Mouse (Mus musculus) hematopoietic stem cell, adult 5-6 weeks (primary cell): ENCODE results near the gene Olfr970. TPM values are rescaled to one million over a fixed set of nuclear protein-coding genes. Genes with fewer than 3 reads are reported as not detected.
"Not testable (repeated sequence)": the region's sequence is repeated elsewhere in the genome, so short reads cannot be mapped to it uniquely, and the experiment has no call there.

ENCODE experiments used
- ATAC-seq, 2 experiments: fragments of 125-278 bp in 1 of 2; replicated peaks in 1 of 2; 2 replicates each; pipeline ENCODE4 v1.8.0; 2016 to 2017; ENCODE audit warnings: inconsistent platforms in 2 of 2, mild to moderate bottlenecking in 2 of 2, moderate number of reproducible peaks in 2 of 2, low read depth in 1 of 2, moderate TSS enrichment in 1 of 2; ENCODE audit not compliant: low FRiP score in 2 of 2, poor library complexity in 2 of 2, severe bottlenecking in 2 of 2, insufficient read depth in 1 of 2, low TSS enrichment in 1 of 2
- total RNA-seq: library from RNA; stranded (forward); fragments of 172-1452, 232-1000 nt; gene quantifications from 2 replicates; pipeline ENCODE4 v1.2.3, GENCODE M21; 2017

Olfr970 gene
- total RNA-seq, result not detected in 2 replicates

GRCm38 (mm10) chr9:39808560-39808959 lies at the start of gene Olfr970:
Gene Olfr970 (plus strand): TSS chr9:39808860.
- ATAC-seq, result no peak

- no peak for ATAC-seq
These were observed 25.5 kb upstream of the Olfr970 start, which contains the start of gene Olfr968 for GRCm38 (mm10) chr9:39783153-39783552. Gene Olfr968 (minus strand): TSS chr9:39783253.

GRCm38 (mm10) chr9:39790558-39790957 lies 18.1 kb upstream of the Olfr970 start, which contains the start of gene Olfr969:
Gene Olfr969 (plus strand): TSS chr9:39790945.
- ATAC-seq, result no peak

- not testable (repeated sequence) for ATAC-seq
These were observed 27.9 kb downstream of the Olfr970 start, which contains the start of gene Olfr971 for GRCm38 (mm10) chr9:39836576-39836975. Gene Olfr971 (plus strand): TSS chr9:39836876.

- ATAC-seq, result no peak
These were observed 57.5 kb downstream of the Olfr970 start, which contains the start of gene Olfr972 for GRCm38 (mm10) chr9:39866122-39866521. Gene Olfr972 (plus strand): TSS chr9:39866422.

Other genes with a start within 250 kb of the Olfr970 start
- gene Olfr959, start 233.3 kb upstream of the Olfr970 start, total RNA-seq, result not detected in 2 replicates
- gene AW551984, start 204.5 kb upstream of the Olfr970 start, total RNA-seq, result not detected in 2 replicates
- not detected in 2 replicates for gene Olfr148, start 198.2 kb upstream of the Olfr970 start, total RNA-seq
- not detected in 2 replicates for gene Olfr960, start 187.5 kb upstream of the Olfr970 start, total RNA-seq
- not detected in 2 replicates for gene Olfr961, start 163.8 kb upstream of the Olfr970 start, total RNA-seq
- gene Olfr963, start 141.7 kb upstream of the Olfr970 start, total RNA-seq, result not detected in 2 replicates
- not detected in 2 replicates for gene Olfr149, start 101.7 kb upstream of the Olfr970 start, total RNA-seq
- not detected in 2 replicates for gene Olfr965, start 97.5 kb upstream of the Olfr970 start, total RNA-seq
- gene Olfr150, start 77.9 kb upstream of the Olfr970 start, total RNA-seq, result not detected in 2 replicates
- gene Olfr967, start 62.6 kb upstream of the Olfr970 start, total RNA-seq, result not detected in 2 replicates
- gene Olfr968, start 25.6 kb upstream of the Olfr970 start, total RNA-seq, result not detected in 2 replicates
- gene Olfr969, start 17.9 kb upstream of the Olfr970 start, total RNA-seq, result not detected in 2 replicates
- gene Olfr971, start 28.0 kb downstream of the Olfr970 start, total RNA-seq, result not detected in 2 replicates
- gene Olfr972, start 57.6 kb downstream of the Olfr970 start, total RNA-seq, result not detected in 2 replicates
- gene Olfr229, start 98.5 kb downstream of the Olfr970 start, total RNA-seq, result not detected in 2 replicates
- gene Olfr974, start 128.6 kb downstream of the Olfr970 start, total RNA-seq, result not detected in 2 replicates
- gene Olfr975, start 143.2 kb downstream of the Olfr970 start, total RNA-seq, result not detected in 2 replicates
- not detected in 2 replicates for gene Olfr976, start 152.3 kb downstream of the Olfr970 start, total RNA-seq
- gene Olfr978, start 183.3 kb downstream of the Olfr970 start, total RNA-seq, result not detected in 2 replicates
- gene Olfr979, start 194.6 kb downstream of the Olfr970 start, total RNA-seq, result not detected in 2 replicates
- not detected in 2 replicates for gene Olfr980, start 200.7 kb downstream of the Olfr970 start, total RNA-seq
- gene Olfr981, start 212.6 kb downstream of the Olfr970 start, total RNA-seq, result not detected in 2 replicates